Mouse (Mus musculus) MEL (cell line): ENCODE results near the gene Zc3hav1l. TPM values are rescaled to one million over a fixed set of nuclear protein-coding genes. Genes with fewer than 3 reads are reported as not detected.

Experiments
- DNase-seq: peaks from one replicate; pipeline ENCODE4 v3.0.0; 2011; ENCODE audit warnings: low read depth, low spot score
- H3K27ac ChIP-seq: 2 replicates; pipeline ENCODE4 v1.5.1; 2012; ENCODE audit warnings: low read depth, mild to moderate bottlenecking, control low read depth, low read length, moderate library complexity; ENCODE audit not compliant: control insufficient read depth
- H3K27me3 ChIP-seq, 2 experiments: fragments of 150-350 bp in 1 of 2; sonication (generic) in 1 of 2; 2 replicates each; pipeline ENCODE4 v1.6.1; 2012; ENCODE audit warnings: low read length in 2 of 2, mild to moderate bottlenecking in 2 of 2, improper control_type of control experiment in 1 of 2, moderate library complexity in 1 of 2; ENCODE audit not compliant: insufficient read depth in 2 of 2, control insufficient read depth in 1 of 2
- H3K36me3 ChIP-seq, 2 experiments: 2 replicates each; pipeline ENCODE4 v1.6.1; 2012 to 2014; ENCODE audit warnings: low read length in 2 of 2, improper control_type of control experiment in 1 of 2, inconsistent platforms in 1 of 2, mild to moderate bottlenecking in 1 of 2; ENCODE audit not compliant: insufficient read depth in 2 of 2, control insufficient read depth in 1 of 2
- H3K4me1 ChIP-seq, 2 experiments: fragments of 150-350 bp in 1 of 2; sonication (generic) in 1 of 2; 2 replicates each; pipeline ENCODE4 v1.6.1; 2012; ENCODE audit warnings: low read length in 2 of 2, improper control_type of control experiment in 1 of 2, mild to moderate bottlenecking in 1 of 2; ENCODE audit not compliant: insufficient read depth in 2 of 2, control insufficient read depth in 1 of 2
- H3K4me3 ChIP-seq, 2 experiments: fragments of 150-350 bp in 1 of 2; sonication (generic) in 1 of 2; 2 replicates each; pipeline ENCODE4 v1.5.1; 2012; ENCODE audit warnings: low read depth in 2 of 2, low read length in 2 of 2, mild to moderate bottlenecking in 2 of 2, moderate library complexity in 2 of 2, control low read depth in 1 of 2, improper control_type of control experiment in 1 of 2; ENCODE audit not compliant: control insufficient read depth in 1 of 2, insufficient read depth in 1 of 2
- H3K79me2 ChIP-seq: 2 replicates; pipeline ENCODE4 v1.6.1; 2012; ENCODE audit warnings: mild to moderate bottlenecking, low read length, moderate library complexity; ENCODE audit not compliant: control insufficient read depth, poor library complexity, insufficient read depth
- H3K9ac ChIP-seq: 2 replicates; pipeline ENCODE4 v1.6.1; 2012; ENCODE audit warnings: low read depth, mild to moderate bottlenecking, control low read depth, low read length, moderate library complexity; ENCODE audit not compliant: control insufficient read depth, poor library complexity, severe bottlenecking
- H3K9me3 ChIP-seq: fragments of 150-350 bp; sonication (generic); replicated peaks from 2 replicates; pipeline ENCODE4 v1.6.1; 2012; ENCODE audit warnings: mild to moderate bottlenecking, low read length, improper control_type of control experiment, moderate library complexity; ENCODE audit not compliant: insufficient read depth
- CHD1 ChIP-seq: IDR thresholded peaks from 2 replicates; pipeline ENCODE4 v1.6.1; 2012; ENCODE audit warnings: low read depth, mild to moderate bottlenecking, inconsistent platforms, low read length, improper control_type of control experiment
- CHD2 ChIP-seq: IDR thresholded peaks from 2 replicates; pipeline ENCODE4 v1.6.1; 2011; ENCODE audit warnings: low read length, improper control_type of control experiment
- CTCF ChIP-seq, 3 experiments: IDR thresholded peaks in 2 of 3; conservative IDR thresholded peaks in 1 of 3; 2 replicates each; pipeline ENCODE4 v1.5.1; 2011 to 2012; ENCODE audit warnings: low read length in 3 of 3, low read depth in 2 of 3, mild to moderate bottlenecking in 2 of 3, improper control_type of control experiment in 1 of 3, inconsistent platforms in 1 of 3, mixed read lengths in 1 of 3, moderate library complexity in 1 of 3; ENCODE audit not compliant: control insufficient read depth in 1 of 3, insufficient read depth in 1 of 3, poor library complexity in 1 of 3, severe bottlenecking in 1 of 3
- E2F4 ChIP-seq: IDR thresholded peaks from 2 replicates; pipeline ENCODE4 v1.6.1; 2011; ENCODE audit warnings: low read depth, low read length, improper control_type of control experiment, borderline replicate concordance
- ETS1 ChIP-seq: IDR thresholded peaks from 2 replicates; pipeline ENCODE4 v1.6.1; 2012; ENCODE audit warnings: low read depth, mild to moderate bottlenecking, inconsistent platforms, low read length, improper control_type of control experiment, moderate library complexity
- GATA1 ChIP-seq: IDR thresholded peaks from 2 replicates; pipeline ENCODE4 v1.6.1; 2011; ENCODE audit warnings: low read depth, low read length, improper control_type of control experiment
- MAFK ChIP-seq: IDR thresholded peaks from 2 replicates; pipeline ENCODE4 v1.6.1; 2011; ENCODE audit warnings: low read depth, mild to moderate bottlenecking, low read length, improper control_type of control experiment, borderline replicate concordance
- MXI1 ChIP-seq: IDR thresholded peaks from 2 replicates; pipeline ENCODE4 v1.6.1; 2011; ENCODE audit warnings: mild to moderate bottlenecking, low read depth, low read length, improper control_type of control experiment
- MYB ChIP-seq: IDR thresholded peaks from 2 replicates; pipeline ENCODE4 v1.6.1; 2011; ENCODE audit warnings: mild to moderate bottlenecking, low read depth, low read length, improper control_type of control experiment
- NRF1 ChIP-seq: IDR thresholded peaks from 2 replicates; pipeline ENCODE4 v1.6.1; 2014; ENCODE audit warnings: low read depth, mild to moderate bottlenecking, inconsistent platforms, low read length, improper control_type of control experiment, moderate library complexity; ENCODE audit not compliant: poor library complexity, insufficient read depth, severe bottlenecking
- POLR2AphosphoS5 ChIP-seq: IDR thresholded peaks from 2 replicates; pipeline ENCODE4 v1.6.1; 2012; ENCODE audit warnings: low read depth, borderline replicate concordance, mild to moderate bottlenecking, inconsistent platforms, low read length, moderate library complexity, mixed read lengths
- RCOR1 ChIP-seq: IDR thresholded peaks from 2 replicates; pipeline ENCODE4 v1.6.1; 2012; ENCODE audit warnings: low read depth, mild to moderate bottlenecking, inconsistent platforms, low read length, improper control_type of control experiment
- SIN3A ChIP-seq: IDR thresholded peaks from 2 replicates; pipeline ENCODE4 v1.6.1; 2012; ENCODE audit warnings: low read length, improper control_type of control experiment, inconsistent platforms
- TAL1 ChIP-seq: IDR thresholded peaks from 2 replicates; pipeline ENCODE4 v1.6.1; 2012; ENCODE audit warnings: mild to moderate bottlenecking, inconsistent platforms, low read length, moderate library complexity, mixed read lengths
- TCF12 ChIP-seq: IDR thresholded peaks from 2 replicates; pipeline ENCODE4 v1.6.1; 2014; ENCODE audit warnings: low read depth, mild to moderate bottlenecking, inconsistent platforms, low read length, improper control_type of control experiment, moderate library complexity
- UBTF ChIP-seq: IDR thresholded peaks from 2 replicates; pipeline ENCODE4 v1.6.1; 2012; ENCODE audit warnings: low read depth, mild to moderate bottlenecking, inconsistent platforms, low read length, improper control_type of control experiment, moderate library complexity, borderline replicate concordance; ENCODE audit not compliant: insufficient read depth
- ZC3H11A ChIP-seq: IDR thresholded peaks from 2 replicates; pipeline ENCODE4 v1.6.1; 2012; ENCODE audit warnings: low read depth, mild to moderate bottlenecking, inconsistent platforms, low read length, improper control_type of control experiment
- ZMIZ1 ChIP-seq: IDR thresholded peaks from 2 replicates; pipeline ENCODE4 v1.6.1; 2012; ENCODE audit warnings: low read depth, mild to moderate bottlenecking, inconsistent platforms, low read length, improper control_type of control experiment, moderate library complexity
- polyA plus RNA-seq, 2 experiments: library from polyadenylated mRNA; stranded (reverse) in 1 of 2; unstranded in 1 of 2; fragments of >175 nt in 1 of 2; fragments of >200 nt in 1 of 2; gene quantifications; 2 replicates each; pipeline versions ENCODE4 v1.2.1 to v1.2.4; 2012; ENCODE audit warnings: low replicate concordance in 2 of 2, low read depth in 1 of 2; ENCODE audit not compliant: insufficient read length in 2 of 2, insufficient read depth in 1 of 2, missing spikeins in 1 of 2
- total RNA-seq: library from RNA; depleted of rRNA; stranded (reverse); fragments of 300-350 nt; gene quantifications from 2 replicates; pipeline ENCODE4 v1.2.3, GENCODE M21; 2012

Gene Zc3hav1l
- total and polyA plus RNA-seq, 3 experiments = 2.0 to 5.8 TPM; not detected in 1

DNA sequence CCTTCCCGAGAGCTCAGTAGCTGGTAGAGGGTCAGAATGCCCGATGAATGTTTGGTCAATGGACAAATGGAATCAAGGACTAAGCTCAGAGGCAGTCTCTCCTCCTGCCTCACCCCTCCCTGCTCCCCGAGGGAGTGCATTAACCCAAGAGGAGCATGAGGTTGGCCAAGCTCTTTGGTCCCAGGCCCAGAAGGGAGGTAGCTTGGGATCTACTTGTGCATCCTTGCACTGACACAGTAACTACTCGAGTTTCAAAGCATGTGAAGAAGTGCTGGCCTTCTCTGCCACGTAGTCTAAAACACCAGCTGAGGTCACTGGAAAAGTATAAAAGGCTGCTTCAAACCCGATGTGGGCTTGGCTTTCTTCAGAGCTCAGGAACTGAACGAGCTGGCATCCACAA lies 34.6 kb downstream of the Zc3hav1l start:
- Histone ChIP-seq H3K9ac (no peak overlapping the region), H3K36me3 (peaks cover 0 to 3% of the 10 kb centered on the region in 2 experiments; a peak in 1 of 4 replicates), H3K27me3 (no peaks in the 10 kb centered on the region), H3K4me3 (no peak overlapping the region), H3K4me1 (peaks cover 6 to 9% of the 10 kb centered on the region in 2 experiments), H3K9me3 (no peaks in the 10 kb centered on the region), H3K27ac (no peak overlapping the region), H3K79me2 (no peaks in the 10 kb centered on the region)
- DNase-seq = no peak
- TF ChIP-seq SIN3A (no peak), TCF12 (no peak), GATA1 (no peak), RCOR1 (no peak), MYB (no peak), ZC3H11A (no peak), MAFK (no peak), NRF1 (no peak)

- H3K36me3 ChIP-seq = peaks cover 0 to 3% of the 10 kb centered on the region in 2 experiments; a peak in 1 of 4 replicates
- no peak for DNase-seq
- no peaks in the 10 kb centered on the region for H3K79me2 ChIP-seq
- peaks cover 6 to 9% of the 10 kb centered on the region in 2 experiments for H3K4me1 ChIP-seq
- H3K27ac ChIP-seq = no peak overlapping the region
- TF ChIP-seq MXI1 = no peak
- no peak for TF ChIP-seq POLR2AphosphoS5
- TF ChIP-seq E2F4 = no peak
- TF ChIP-seq TCF12 = no peak
- no peak for TF ChIP-seq ZMIZ1
- no peak for TF ChIP-seq TAL1
- TF ChIP-seq CHD2 = no peak
- no peak for TF ChIP-seq CHD1
- TF ChIP-seq ETS1 = no peak
- no peak for TF ChIP-seq CTCF (IDR thresholded peaks at IDR 0.05 in 2 of 3, conservative IDR thresholded peaks at IDR 0.05 in 1 of 3; ENCODE audit: control insufficient read depth in 1 of 3, insufficient read depth in 1 of 3, low read depth in 2 of 3, low read length in 3 of 3, poor library complexity in 1 of 3, severe bottlenecking in 1 of 3)
- no peak for TF ChIP-seq UBTF
- TF ChIP-seq, all 39 proteins: peak for 0
- H3K9ac ChIP-seq = no peak overlapping the region
- no peak overlapping the region for H3K4me3 ChIP-seq
- H3K27me3 ChIP-seq = no peaks in the 10 kb centered on the region
- no peaks in the 10 kb centered on the region for H3K9me3 ChIP-seq
Observed at GRCm38 (mm10) chr6:38263393-38264159, 35.5 kb downstream of the Zc3hav1l start.
